In the genomic region with DNA sequence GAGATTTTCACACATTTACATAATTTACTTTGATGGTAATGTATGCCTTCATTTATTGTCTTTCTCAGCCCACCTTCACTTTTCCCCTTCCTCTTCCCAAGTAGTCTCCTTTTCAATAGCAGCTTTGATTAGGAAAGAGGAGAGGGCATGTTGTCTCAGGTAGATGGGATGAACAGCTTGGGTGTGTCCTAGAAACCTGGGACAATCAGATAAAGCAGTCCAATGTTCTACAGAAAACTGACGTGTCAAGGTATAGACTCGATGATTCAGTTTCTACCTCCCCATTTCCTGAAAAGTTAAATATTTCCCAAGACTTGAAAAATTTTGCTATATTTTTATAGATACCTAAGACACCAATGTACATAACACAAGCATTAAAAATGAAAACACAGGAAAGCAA, we compare ENCODE assay signal across 17 mouse cellular contexts. TPM values are rescaled to one million over a fixed set of nuclear protein-coding genes. Genes with fewer than 3 reads are reported as not detected.
"Had no signal": no experiment of that assay in that cellular context is flagged by ENCODE, and none has a peak within 500 bp of the region (broad histone marks: within the 10 kb centered on the region; RNA-seq: fewer than 3 reads in every experiment).

No protein-coding gene starts in this region.

- DNase-seq: retina, postnatal 1 day; right cerebral cortex, adult 18-20 months; right cerebral cortex, postnatal 14 days; right cerebral cortex, postnatal 25 days; right cerebral cortex, postnatal 4 days; spleen, adult 18-20 months; thymus, adult 18-20 months; thymus, adult 2 months; thymus, postnatal 14 days; thymus, postnatal 25 days; thymus, postnatal 36 days; thymus, postnatal 4 days had no signal

- H3K27ac ChIP-seq: neural tube, embryonic 12.5 days; neural tube, embryonic 13.5 days; stomach, embryonic 15.5 days; stomach, postnatal 0 days had no signal

- H3K4me3 ChIP-seq: neural tube, embryonic 12.5 days; neural tube, embryonic 13.5 days; stomach, embryonic 15.5 days had no signal

- H3K4me1 ChIP-seq: neural tube, embryonic 12.5 days; neural tube, embryonic 13.5 days; stomach, embryonic 15.5 days had no signal

- H3K9ac ChIP-seq: neural tube, embryonic 12.5 days; neural tube, embryonic 13.5 days; stomach, embryonic 15.5 days had no signal

- H3K27me3 ChIP-seq: stomach, embryonic 15.5 days had no signal

- H3K4me2 ChIP-seq: neural tube, embryonic 12.5 days; neural tube, embryonic 13.5 days; stomach, embryonic 15.5 days had no signal

- H3K9me3 ChIP-seq: neural tube, embryonic 12.5 days; neural tube, embryonic 13.5 days; stomach, embryonic 15.5 days had no signal

- H3K36me3 ChIP-seq: neural tube, embryonic 12.5 days; neural tube, embryonic 13.5 days; stomach, embryonic 15.5 days had no signal

RNA-seq across cellular contexts. Expression of gene Ace2, which starts 39.7 kb away (rescaled TPM):
- polyA plus RNA-seq: neural tube, embryonic 12.5 days; neural tube, embryonic 13.5 days; spleen, adult 2 months had no signal
